Mouse (Mus musculus) c-Kit-positive CD71-positive TER-119-negative erythroid progenitor cells, embryonic 14.5 days (primary cell): ENCODE measurements around the gene Tmem43.

Experiments
- DNase-seq: peaks from one replicate; pipeline ENCODE4 v3.0.0-alpha.2; 2013; ENCODE audit warnings: low read depth

The Tmem43 gene

GRCm38 (mm10) chr6:91489872-91490271 lies 16.4 kb downstream of the Tmem43 start:
- DNase-seq, result no peak

GRCm38 (mm10) chr6:91491004-91491403 lies 17.5 kb downstream of the Tmem43 start:
- DNase-seq, result no peak

GRCm38 (mm10) chr6:91493053-91493452 lies 19.6 kb downstream of the Tmem43 start:
- DNase-seq, result no peak

DNA sequence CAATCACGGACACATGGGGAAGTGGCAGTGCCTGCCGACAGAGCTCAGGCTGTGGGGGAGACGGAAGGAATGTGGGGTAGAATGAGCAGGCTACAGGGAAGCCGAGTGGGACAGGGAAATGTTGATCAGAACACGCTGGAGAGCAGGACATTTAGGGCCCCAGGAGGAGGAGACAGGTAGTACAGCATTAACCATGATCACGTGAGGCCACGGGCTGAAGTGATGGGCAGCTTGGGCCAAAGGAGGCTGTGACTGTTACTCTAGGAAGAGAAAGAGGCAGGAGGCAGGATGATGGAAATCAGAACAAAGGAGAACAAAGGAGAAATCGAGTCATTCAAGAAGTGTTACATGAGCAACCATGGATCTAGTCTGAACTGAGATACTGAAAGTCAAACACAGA lies 21.0 kb downstream of the Tmem43 start:
- no peak for DNase-seq

DNA sequence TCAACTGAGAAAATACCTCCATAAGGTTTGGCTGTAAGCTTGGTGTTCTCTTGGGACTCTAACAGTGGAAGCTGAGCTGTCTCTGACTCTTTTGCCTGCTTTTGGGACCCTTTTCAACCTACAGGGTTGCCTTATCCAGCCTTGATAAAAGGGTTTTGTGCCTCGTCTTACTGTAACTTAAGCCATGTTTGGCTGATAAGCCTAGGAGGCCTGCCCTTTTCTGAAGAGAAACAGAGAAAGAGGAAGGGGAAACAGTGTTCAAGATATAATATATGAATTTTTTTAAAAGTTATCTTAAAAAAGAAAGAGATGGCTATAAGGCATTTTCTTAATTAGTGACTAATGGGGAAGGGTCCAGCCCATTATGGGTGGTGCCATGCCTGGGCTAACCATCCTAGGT lies 29.8 kb downstream of the Tmem43 start:
- DNase-seq, result no peak

DNA sequence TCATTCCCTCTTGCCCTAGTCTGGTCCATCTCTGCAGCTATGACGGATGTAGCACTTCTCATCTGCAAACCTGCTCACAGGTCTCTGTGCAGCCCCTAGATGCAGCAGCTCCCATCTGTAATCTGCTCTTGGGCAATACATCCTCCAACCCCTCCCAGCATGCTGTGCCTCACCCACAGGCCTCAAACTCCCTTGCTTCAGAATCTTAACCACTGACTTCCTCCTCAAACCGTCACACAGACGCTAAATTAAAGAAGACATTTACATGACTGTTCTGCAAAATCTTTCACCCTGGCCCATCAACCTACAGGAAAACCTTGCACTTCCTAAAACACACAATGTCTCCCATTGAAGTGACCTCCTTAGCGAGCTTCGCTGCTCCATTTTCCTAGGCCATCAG lies 32.5 kb downstream of the Tmem43 start:
- no peak for DNase-seq

DNA sequence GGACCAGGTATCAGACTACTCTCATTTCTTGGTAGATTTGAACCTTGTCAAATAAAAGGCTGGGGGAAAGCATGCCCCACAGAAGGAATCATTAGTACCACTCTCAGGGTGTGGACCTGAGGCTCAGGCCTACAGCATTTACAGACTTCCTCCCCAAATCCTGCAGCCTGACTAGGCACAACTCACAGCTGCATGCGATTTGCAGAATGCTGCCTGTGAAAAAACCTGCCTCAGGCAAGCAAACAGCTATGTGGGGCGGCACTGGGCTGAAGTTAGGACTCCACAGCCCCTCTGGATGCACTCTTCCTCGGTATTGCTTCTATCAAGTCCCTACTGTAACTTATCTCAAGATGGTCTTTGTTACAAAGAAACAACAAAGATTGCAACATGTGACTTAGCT lies 34.5 kb downstream of the Tmem43 start:
- no peak for DNase-seq

- DNase-seq, result peak; percentile 55
These were observed 35.8 kb downstream of the Tmem43 start for GRCm38 (mm10) chr6:91509326-91509725.

- DNase-seq, result no peak
These were observed 36.7 kb downstream of the Tmem43 start for GRCm38 (mm10) chr6:91510211-91510610.

GRCm38 (mm10) chr6:91514135-91514534 lies 40.6 kb downstream of the Tmem43 start:
- no peak for DNase-seq

DNA sequence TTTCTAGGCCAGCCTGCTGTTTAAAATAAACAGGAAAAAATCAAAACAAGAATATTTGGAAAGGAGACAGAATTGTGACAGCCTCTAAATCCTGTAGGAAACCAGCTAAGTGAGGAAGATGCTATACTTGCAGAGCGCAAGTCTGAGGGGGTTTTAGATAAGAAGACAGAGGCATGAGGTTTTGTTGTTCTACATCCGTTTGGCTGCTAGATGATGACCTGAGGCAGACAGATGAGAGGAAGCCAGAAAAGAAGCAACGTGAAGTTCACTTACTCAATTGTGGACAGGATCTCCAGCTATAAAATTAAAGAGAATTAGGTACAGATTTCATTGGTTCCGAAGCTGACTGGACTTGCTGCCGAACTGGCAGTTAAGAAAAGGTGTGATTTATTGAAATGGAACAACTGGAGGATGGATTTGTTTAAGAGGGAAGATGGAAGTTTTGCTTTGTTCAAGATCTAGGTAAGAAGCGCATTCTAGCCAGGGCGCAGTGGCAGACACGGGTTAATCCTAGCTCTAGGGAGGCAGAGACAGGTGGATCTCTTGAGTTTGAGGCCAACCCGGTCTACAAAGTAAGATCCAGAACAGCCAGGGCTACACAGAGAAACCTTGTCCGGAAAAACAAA lies 41.3 kb downstream of the Tmem43 start:
- DNase-seq, result peak; percentile 13

DNA sequence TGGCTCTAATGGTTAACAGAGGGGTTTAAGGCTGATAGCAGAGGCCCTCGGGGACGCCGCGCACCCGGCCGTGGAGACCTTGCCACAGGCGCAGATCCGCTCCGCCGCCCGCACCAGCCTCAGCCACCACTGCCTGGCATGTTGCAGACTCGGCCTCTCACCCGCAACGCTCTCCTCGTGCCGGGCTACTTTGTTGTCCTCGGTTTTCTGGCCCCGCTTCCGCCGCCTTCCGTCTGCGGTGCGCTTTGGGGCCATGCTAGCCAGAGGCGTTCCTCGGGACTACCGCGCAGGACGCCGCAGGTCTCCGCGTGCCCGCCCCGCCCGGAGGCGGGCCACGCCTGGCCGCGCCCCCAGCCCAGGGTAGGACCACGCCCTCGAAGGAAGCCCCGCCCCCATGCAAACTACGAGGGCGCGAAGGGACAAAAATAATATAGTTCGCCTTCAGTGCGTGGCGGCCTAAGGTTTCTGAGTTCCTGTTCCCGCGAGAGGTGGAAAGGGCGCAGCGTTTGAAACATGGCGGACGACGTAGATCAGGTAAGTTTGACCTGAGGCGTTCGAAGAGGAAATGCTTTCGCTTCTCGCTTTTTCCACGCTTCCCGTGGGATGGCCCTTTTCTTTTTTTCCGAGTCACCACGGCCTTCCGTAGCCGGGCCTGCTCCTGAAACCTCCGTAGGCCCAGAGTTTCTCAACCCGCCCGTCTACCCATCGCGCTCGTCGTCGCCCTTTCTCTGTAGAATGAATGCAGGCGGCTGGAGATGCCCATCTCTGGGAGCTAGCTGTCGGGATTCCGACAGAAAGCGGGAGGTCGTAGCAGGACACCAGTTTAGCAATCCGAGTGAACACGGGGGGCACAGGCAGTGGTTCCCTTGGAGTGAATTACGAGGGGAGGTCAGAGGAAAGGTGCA lies 42.3 kb downstream of the Tmem43 start, which contains the start of the genes Xpc and Lsm3:
TSS of gene Xpc (minus strand) at position 344 of the 905 bp plus-strand sequence.
TSS of gene Lsm3 (plus strand) at position 384 of the 905 bp plus-strand sequence.
- peak; percentile 91 for DNase-seq

DNA sequence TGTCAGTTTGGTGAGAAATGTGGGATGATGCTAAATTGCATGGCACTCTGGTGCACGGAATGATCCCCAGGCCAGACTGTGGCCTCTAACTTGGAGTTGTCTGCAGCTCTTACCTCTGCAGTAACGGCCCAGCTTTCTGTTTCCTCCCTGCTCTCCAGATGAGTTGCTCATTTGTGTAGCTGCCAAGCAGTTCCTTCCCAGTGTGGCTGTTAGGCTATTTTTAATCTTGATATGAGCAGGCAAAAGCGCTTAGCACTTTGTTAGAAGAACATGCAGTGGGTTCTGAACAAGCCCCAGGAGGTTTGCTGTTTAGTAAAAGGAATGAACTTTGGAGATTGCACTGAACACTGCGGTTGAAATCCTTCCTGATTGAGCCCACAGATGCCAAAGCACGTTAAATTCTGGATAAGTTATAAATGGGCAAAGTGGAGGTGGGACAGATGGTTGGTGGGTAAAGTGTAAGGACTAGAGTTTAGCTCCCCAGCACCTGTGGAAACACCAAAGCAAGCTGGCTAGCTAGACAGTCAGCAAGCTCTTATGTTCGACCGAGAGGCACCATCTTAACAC lies 45.0 kb downstream of the Tmem43 start:
- DNase-seq, result no peak

- no peak for DNase-seq
These were observed 49.3 kb downstream of the Tmem43 start for GRCm38 (mm10) chr6:91522816-91523215.

GRCm38 (mm10) chr6:91525544-91525943 lies 52.0 kb downstream of the Tmem43 start:
- DNase-seq, result no peak

DNA sequence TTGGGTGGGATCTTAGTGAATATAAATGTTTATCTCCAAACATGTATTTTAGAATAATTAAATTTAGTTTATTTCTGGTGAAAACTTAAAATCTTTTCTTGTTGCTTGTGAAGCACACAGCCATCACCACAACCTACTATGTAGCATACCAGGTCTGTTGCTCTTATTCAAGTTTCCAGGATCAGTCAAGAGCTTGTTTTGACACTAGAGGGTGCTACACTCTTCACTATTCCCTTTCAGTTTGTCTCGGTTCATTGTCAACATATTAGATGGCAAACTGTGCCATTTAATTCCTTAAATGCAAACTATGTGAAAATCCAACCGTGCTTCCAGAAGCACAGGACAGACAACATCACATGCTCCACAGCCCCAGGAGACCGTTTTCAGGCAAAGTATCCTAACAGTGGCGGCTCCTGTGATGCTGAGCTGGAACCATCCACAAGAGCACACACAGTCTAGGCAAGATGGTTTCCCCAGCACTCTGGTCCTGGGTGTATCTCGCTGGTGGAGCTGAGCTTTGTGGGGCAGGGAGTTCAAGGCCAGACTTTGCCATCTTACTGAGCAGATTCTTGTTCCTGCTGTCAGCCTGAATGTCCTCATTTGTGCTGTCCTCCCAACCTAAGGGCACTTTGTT lies 53.8 kb downstream of the Tmem43 start:
- peak; percentile 14 for DNase-seq

DNA sequence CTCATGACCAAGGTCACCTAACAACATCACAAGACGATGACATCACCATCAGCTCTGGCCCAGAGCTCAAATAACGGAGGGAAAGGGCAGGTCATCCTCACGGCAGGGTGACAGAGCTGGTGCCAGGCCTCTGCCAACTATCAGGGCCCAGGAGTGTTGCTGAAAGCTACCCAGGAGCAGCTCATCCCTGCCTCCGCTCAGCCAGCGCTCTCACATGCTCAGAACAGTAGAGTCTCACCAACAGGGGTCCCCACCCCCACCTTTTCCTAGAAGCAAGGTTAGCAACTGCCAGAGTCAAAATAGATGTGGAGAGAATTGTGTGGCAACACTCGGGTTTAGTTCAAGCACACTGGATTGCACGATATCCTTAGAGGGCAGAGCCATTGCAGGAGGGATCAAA lies 54.8 kb downstream of the Tmem43 start:
- DNase-seq, result no peak

- DNase-seq, result no peak
These were observed 57.2 kb downstream of the Tmem43 start for GRCm38 (mm10) chr6:91530673-91531072.

DNA sequence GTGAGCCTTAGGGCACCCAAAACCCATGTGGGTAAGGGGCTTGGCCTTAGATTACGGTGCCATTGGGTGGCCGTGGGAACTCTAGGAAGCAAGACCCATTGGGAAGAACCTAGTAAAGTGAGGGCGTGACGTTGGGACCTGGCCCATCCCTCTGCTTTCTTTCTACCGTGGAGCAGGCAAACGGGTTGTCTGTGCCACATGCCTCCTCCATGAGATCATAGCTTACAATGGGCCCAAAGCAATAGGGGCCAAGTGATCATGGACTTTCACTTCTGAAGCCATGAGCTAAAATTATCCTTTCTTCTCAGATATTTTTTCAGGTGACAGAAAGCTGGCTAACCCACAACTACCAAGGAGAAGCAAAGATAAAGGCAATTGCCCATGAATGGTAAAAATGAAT lies 57.8 kb downstream of the Tmem43 start:
- DNase-seq, result no peak

DNA sequence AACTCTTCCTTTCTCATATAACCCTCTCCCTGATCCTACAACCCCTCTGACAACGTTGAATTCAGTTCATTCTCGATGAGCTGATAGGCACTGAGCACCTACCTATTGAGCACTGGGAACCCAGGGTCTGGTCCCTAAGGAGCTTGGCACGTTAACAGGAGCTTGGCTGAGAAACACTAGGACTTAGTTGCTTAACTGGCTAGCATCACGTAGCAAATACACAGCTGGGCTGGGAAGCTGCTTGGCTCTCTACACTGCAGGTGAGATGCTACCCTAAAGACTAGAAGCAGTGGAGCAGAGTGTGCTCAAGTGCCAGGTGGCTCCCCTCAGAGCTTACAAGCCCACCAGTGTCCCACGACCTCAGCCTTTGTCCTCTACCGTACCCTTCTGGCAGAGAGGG lies 59.2 kb downstream of the Tmem43 start:
- no peak for DNase-seq

GRCm38 (mm10) chr6:91533359-91533758 lies 59.9 kb downstream of the Tmem43 start:
- no peak for DNase-seq

DNA sequence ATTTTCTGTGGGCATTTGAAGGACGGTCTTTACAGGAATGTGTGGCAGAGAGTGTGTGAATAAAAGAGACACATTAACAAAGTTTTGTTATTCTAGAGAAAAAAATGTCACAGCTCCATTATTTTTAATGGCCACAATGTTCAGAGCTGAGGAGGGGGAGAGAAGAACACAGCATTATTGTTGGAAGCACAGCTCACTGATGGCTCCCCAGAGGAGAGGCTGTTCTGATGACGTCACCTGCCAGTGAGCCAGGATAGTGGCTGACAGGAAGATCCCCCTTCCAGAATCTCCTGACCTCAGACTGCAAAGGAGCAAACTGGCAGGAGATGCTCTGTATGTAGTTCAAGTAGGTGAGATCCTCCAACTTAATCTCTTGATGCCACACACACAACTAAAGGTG lies 60.3 kb downstream of the Tmem43 start:
- DNase-seq, result no peak

DNA sequence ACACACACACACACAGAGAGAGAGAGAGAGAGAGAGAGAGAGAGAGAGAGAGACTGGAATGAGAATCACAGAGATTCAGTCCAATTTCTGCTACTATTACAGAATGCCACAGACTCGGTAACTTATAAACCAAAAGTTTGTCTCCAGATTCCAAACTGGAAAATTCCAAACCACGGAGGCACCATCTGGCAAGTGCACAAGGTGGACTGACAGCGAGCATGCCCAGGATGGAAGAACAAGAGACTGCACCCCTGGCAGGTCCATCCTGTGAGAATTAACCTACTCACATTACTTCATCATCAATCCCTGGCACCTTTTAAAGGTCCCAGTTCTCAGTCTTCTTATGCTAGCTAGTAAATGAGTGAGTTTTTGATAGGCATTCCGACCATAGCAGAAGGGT lies 60.8 kb downstream of the Tmem43 start:
- DNase-seq, result no peak
